In the genomic region with DNA sequence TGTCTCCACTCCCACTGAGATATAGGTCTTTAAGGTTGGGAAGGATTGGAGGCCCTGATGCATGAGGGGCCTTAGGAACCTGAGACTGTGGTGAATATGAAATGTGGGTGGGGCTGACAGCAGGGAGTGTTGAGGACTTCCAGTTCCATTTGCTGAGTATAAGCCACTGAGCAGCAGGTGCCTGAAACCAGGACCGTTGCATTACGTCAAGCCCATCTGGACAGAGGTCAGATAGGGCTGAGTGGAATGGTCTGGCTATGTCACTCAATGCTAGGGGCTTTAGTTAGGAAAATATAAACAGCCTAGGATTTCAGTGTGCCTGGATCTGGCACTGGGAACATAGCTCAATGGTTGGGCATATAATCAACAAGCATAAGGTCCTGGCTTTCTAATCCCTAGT, we compare ENCODE assay signal across 16 mouse cellular contexts. TPM values are rescaled to one million over a fixed set of nuclear protein-coding genes. Genes with fewer than 3 reads are reported as not detected.
A peak's percentile ranks its signal among the peaks of the same experiment; 100 is the strongest.
DNase-seq lines count a peak whose midpoint lies in the region; ATAC-seq and TF ChIP-seq lines count a peak whose summit lies in the region.
"Had no signal": no experiment of that assay in that cellular context is flagged by ENCODE, and none has a peak within 500 bp of the region (broad histone marks: within the 10 kb centered on the region; RNA-seq: fewer than 3 reads in every experiment).

No protein-coding gene starts in this region.

- TF ChIP-seq POLR2A in spleen, adult 2 months (IDR thresholded peaks at IDR 0.05; ENCODE audit: low read depth, low read length) = no peak

- peaks cover 26% of the 10 kb centered on the region for H3K36me3 ChIP-seq in kidney, embryonic 14.5 days (ENCODE audit: control insufficient read depth, insufficient read depth, low read length)
- peaks cover 15% of the 10 kb centered on the region for H3K36me3 ChIP-seq in spleen, adult 2 months (ENCODE audit: control insufficient read depth, insufficient read depth, low read length)
- peaks cover 31% of the 10 kb centered on the region for H3K36me3 ChIP-seq in embryonic facial prominence, embryonic 14.5 days (ENCODE audit: control insufficient read depth, insufficient read depth, low read length)
- H3K36me3 ChIP-seq in stomach, embryonic 16.5 days (ENCODE audit: control insufficient read depth, insufficient read depth, low read length) = peaks cover 9% of the 10 kb centered on the region; the same call in 1 of the 2 replicates
- H3K36me3 ChIP-seq in forebrain, embryonic 16.5 days (ENCODE audit: control insufficient read depth, insufficient read depth) = peaks cover 17% of the 10 kb centered on the region

- WGBS in kidney, embryonic 14.5 days = 43% methylated on average over 2 of the region's 2 CpGs
- 36% methylated on average over 2 of the region's 2 CpGs for WGBS in spleen, adult 2 months
- WGBS in embryonic facial prominence, embryonic 14.5 days = 63% methylated on average over 2 of the region's 2 CpGs
- 55% methylated on average over 2 of the region's 2 CpGs for WGBS in stomach, embryonic 16.5 days
- 84% methylated on average over 2 of the region's 2 CpGs for WGBS in forebrain, embryonic 16.5 days

- H3K9me3 ChIP-seq in kidney, embryonic 14.5 days (ENCODE audit: control insufficient read depth, low read length) = no peaks in the 10 kb centered on the region
- H3K9me3 ChIP-seq in embryonic facial prominence, embryonic 14.5 days (ENCODE audit: control insufficient read depth, low read length) = no peaks in the 10 kb centered on the region
- H3K9me3 ChIP-seq in stomach, embryonic 16.5 days (replicated peaks; ENCODE audit: control insufficient read depth, low read length) = no peaks in the 10 kb centered on the region
- H3K9me3 ChIP-seq in forebrain, embryonic 16.5 days (ENCODE audit: control insufficient read depth, low read length) = no peaks in the 10 kb centered on the region
- H3K9me3 ChIP-seq: forebrain, embryonic 10.5 days had no signal

- H3K4me1 ChIP-seq in kidney, embryonic 14.5 days (ENCODE audit: control insufficient read depth, insufficient read depth, low read length) = 0 out of 2 replicates have a peak, but pooled peaks cover 8% of the 10 kb centered on the region
- H3K4me1 ChIP-seq in spleen, adult 2 months (ENCODE audit: control insufficient read depth, insufficient read depth, insufficient read length) = peaks cover 28% of the 10 kb centered on the region; the same call in 1 of the 2 replicates
- H3K4me1 ChIP-seq in embryonic facial prominence, embryonic 14.5 days (ENCODE audit: control insufficient read depth, insufficient read depth, low read length) = peaks cover 13% of the 10 kb centered on the region
- peaks cover 10% of the 10 kb centered on the region; the same call in 1 of the 2 replicates for H3K4me1 ChIP-seq in stomach, embryonic 16.5 days (ENCODE audit: control insufficient read depth, insufficient read depth, low read length)
- H3K4me1 ChIP-seq in forebrain, embryonic 16.5 days (replicated peaks; ENCODE audit: control insufficient read depth, insufficient read depth, low read length) = no peaks in the 10 kb centered on the region

- no peak overlapping the region for H3K4me3 ChIP-seq in kidney, embryonic 14.5 days (ENCODE audit: low read length)
- H3K4me3 ChIP-seq in spleen, adult 2 months (ENCODE audit: extremely low read depth, insufficient read depth, insufficient read length) = no peak overlapping the region
- H3K4me3 ChIP-seq in embryonic facial prominence, embryonic 14.5 days (ENCODE audit: low read depth, low read length) = no peak overlapping the region
- H3K4me3 ChIP-seq in stomach, embryonic 16.5 days (replicated peaks; ENCODE audit: low read length) = no peak overlapping the region
- no peak overlapping the region for H3K4me3 ChIP-seq in forebrain, embryonic 16.5 days (replicated peaks; ENCODE audit: low read length)
- H3K4me3 ChIP-seq: forebrain, embryonic 10.5 days had no signal

- ATAC-seq in kidney, embryonic 14.5 days (ENCODE audit: low FRiP score, low TSS enrichment) = peak; percentile 22
- ATAC-seq in embryonic facial prominence, embryonic 14.5 days (ENCODE audit: low read depth) = no peak
- ATAC-seq in stomach, embryonic 16.5 days (ENCODE audit: insufficient read depth, low FRiP score) = no peak
- no peak for ATAC-seq in erythroblast, adult 5-6 weeks (replicated peaks; ENCODE audit: low FRiP score, poor library complexity, severe bottlenecking)
- no peak for ATAC-seq in forebrain, embryonic 16.5 days
- ATAC-seq: activated CD4-positive, CD25-positive, alpha-beta regulatory T cell, adult 4 months; hindbrain, postnatal 0 days had no signal

- no peaks in the 10 kb centered on the region for H3K27me3 ChIP-seq in kidney, embryonic 14.5 days (ENCODE audit: control insufficient read depth, insufficient read depth, low read length)
- no peaks in the 10 kb centered on the region for H3K27me3 ChIP-seq in spleen, adult 2 months (ENCODE audit: control insufficient read depth, insufficient read depth, low read length)
- H3K27me3 ChIP-seq in embryonic facial prominence, embryonic 14.5 days (replicated peaks; ENCODE audit: control insufficient read depth, insufficient read depth, low read length) = no peaks in the 10 kb centered on the region
- H3K27me3 ChIP-seq in stomach, embryonic 16.5 days (ENCODE audit: control insufficient read depth, insufficient read depth, low read length) = no peaks in the 10 kb centered on the region
- no peaks in the 10 kb centered on the region for H3K27me3 ChIP-seq in forebrain, embryonic 16.5 days (replicated peaks; ENCODE audit: control insufficient read depth, insufficient read depth, low read length)

- H3K4me2 ChIP-seq in kidney, embryonic 14.5 days (replicated peaks; ENCODE audit: low read depth, low read length) = no peak overlapping the region
- H3K4me2 ChIP-seq in embryonic facial prominence, embryonic 14.5 days (ENCODE audit: low read depth, low read length) = no peak overlapping the region
- H3K4me2 ChIP-seq in stomach, embryonic 16.5 days (ENCODE audit: low read depth, low read length) = no peak overlapping the region
- no peak overlapping the region for H3K4me2 ChIP-seq in forebrain, embryonic 16.5 days (ENCODE audit: low read length)

- H3K9ac ChIP-seq in kidney, embryonic 14.5 days (ENCODE audit: low read depth, low read length) = no peak overlapping the region
- H3K9ac ChIP-seq in embryonic facial prominence, embryonic 14.5 days (ENCODE audit: low read depth, low read length) = no peak overlapping the region
- no peak overlapping the region for H3K9ac ChIP-seq in stomach, embryonic 16.5 days (ENCODE audit: low read length)
- H3K9ac ChIP-seq in forebrain, embryonic 16.5 days (replicated peaks; ENCODE audit: low read depth, low read length) = no peak overlapping the region

- no peak for DNase-seq in kidney, adult 9 months
- no peak for DNase-seq in spleen, adult 2 months (ENCODE audit: low read depth in 1 of 2, low spot score in 2 of 2)
- DNase-seq in spleen, postnatal 14 days (ENCODE audit: low spot score in 2 of 2) = no peak
- DNase-seq in embryonic facial prominence, embryonic 14.5 days (ENCODE audit: low spot score) = no peak
- DNase-seq: cerebellum, adult 11 months; cerebellum, postnatal 25 days; kidney, adult 2 months; midbrain, embryonic 14.5 days; thymus, adult 18-20 months had no signal

- no peak for TF ChIP-seq CTCF in spleen, adult 2 months (IDR thresholded peaks at IDR 0.05; ENCODE audit: extremely low read depth, insufficient read depth, insufficient read length, insufficient replicate concordance)

- peak overlapping the region; percentile 30; the same call in 1 of the 2 replicates for H3K27ac ChIP-seq in kidney, embryonic 14.5 days (ENCODE audit: low read depth, low read length)
- H3K27ac ChIP-seq in spleen, adult 2 months (ENCODE audit: insufficient read depth, low read length) = peak overlapping the region; percentile 55
- peak overlapping the region; percentile 18; the same call in 1 of the 2 replicates for H3K27ac ChIP-seq in embryonic facial prominence, embryonic 14.5 days (replicated peaks; ENCODE audit: low read depth, low read length)
- 0 out of 2 replicates have a peak overlapping the region, but pooled peaks have one; percentile 3 for H3K27ac ChIP-seq in stomach, embryonic 16.5 days (ENCODE audit: low read length)
- H3K27ac ChIP-seq in forebrain, embryonic 16.5 days (ENCODE audit: low read length) = no peak overlapping the region
- H3K27ac ChIP-seq: forebrain, embryonic 10.5 days; hindbrain, postnatal 0 days had no signal

RNA-seq across cellular contexts. Expression of a gene that starts 24.2 kb away (rescaled TPM):
- polyA plus RNA-seq in kidney, embryonic 14.5 days (2014; fragmentation: Nextera tagmentation; extraction: Ambion mirVana) = 20.2 and 21.9 TPM in 2 replicates
- polyA plus RNA-seq in spleen, adult 2 months (2012; rRNA removed) = 2.0 and 2.1 TPM in 2 replicates
- polyA plus RNA-seq in embryonic facial prominence, embryonic 14.5 days (2014; fragmentation: Nextera tagmentation; extraction: Ambion mirVana) = 15.5 and 16.7 TPM in 2 replicates
- 18.3 and 20.0 TPM in 2 replicates for polyA plus RNA-seq in stomach, embryonic 16.5 days (2015; fragmentation: Nextera tagmentation; extraction: Ambion mirVana)
- total RNA-seq in erythroblast, adult 5-6 weeks (2015; ENCODE audit: low replicate concordance) = 0.77 and 2.5 TPM in 2 replicates
- total RNA-seq in erythroblast, adult 5-6 weeks (2017; ENCODE audit: low replicate concordance) = 4.6 and 6.1 TPM in 2 replicates
- polyA plus RNA-seq in forebrain, embryonic 16.5 days (2015; fragmentation: Nextera tagmentation; extraction: Ambion mirVana) = 10.8 and 11.4 TPM in 2 replicates

RNA-seq across cellular contexts. Expression of a gene that starts 24.4 kb away (rescaled TPM):
- polyA plus RNA-seq in kidney, embryonic 14.5 days (2014; fragmentation: Nextera tagmentation; extraction: Ambion mirVana) = 138 and 155 TPM in 2 replicates
- 80.2 and 100 TPM in 2 replicates for polyA plus RNA-seq in spleen, adult 2 months (2012; rRNA removed)
- polyA plus RNA-seq in embryonic facial prominence, embryonic 14.5 days (2014; fragmentation: Nextera tagmentation; extraction: Ambion mirVana) = 111 and 120 TPM in 2 replicates
- 106 and 109 TPM in 2 replicates for polyA plus RNA-seq in stomach, embryonic 16.5 days (2015; fragmentation: Nextera tagmentation; extraction: Ambion mirVana)
- 57.5 and 85.5 TPM in 2 replicates for total RNA-seq in erythroblast, adult 5-6 weeks (2015; ENCODE audit: low replicate concordance)
- 58.0 and 74.6 TPM in 2 replicates for total RNA-seq in erythroblast, adult 5-6 weeks (2017; ENCODE audit: low replicate concordance)
- polyA plus RNA-seq in forebrain, embryonic 16.5 days (2015; fragmentation: Nextera tagmentation; extraction: Ambion mirVana) = 55.2 and 64.3 TPM in 2 replicates
